Mouse (Mus musculus) cerebral cortex, adult 2 months (tissue): Measurements from ENCODE around the gene Fto.

Source experiments
- WGBS: fragments of 180-500 bp; shearing (Covaris S2); methylation state at CpG from one replicate; pipeline ENCODE4 v1.1.7; 2018; 5-methylcytosine and 5-hydroxymethylcytosine counted together

Fto gene

GRCm38 (mm10) chr8:91312835-91313832 is at the start of gene Fto, which contains the start of gene Rpgrip1l:
Gene Fto (plus strand): TSS chr8:91313525.
Gene Rpgrip1l (minus strand): TSS chr8:91313262.
- under 1% methylated on average over 59 of the region's 59 CpGs for WGBS

DNA sequence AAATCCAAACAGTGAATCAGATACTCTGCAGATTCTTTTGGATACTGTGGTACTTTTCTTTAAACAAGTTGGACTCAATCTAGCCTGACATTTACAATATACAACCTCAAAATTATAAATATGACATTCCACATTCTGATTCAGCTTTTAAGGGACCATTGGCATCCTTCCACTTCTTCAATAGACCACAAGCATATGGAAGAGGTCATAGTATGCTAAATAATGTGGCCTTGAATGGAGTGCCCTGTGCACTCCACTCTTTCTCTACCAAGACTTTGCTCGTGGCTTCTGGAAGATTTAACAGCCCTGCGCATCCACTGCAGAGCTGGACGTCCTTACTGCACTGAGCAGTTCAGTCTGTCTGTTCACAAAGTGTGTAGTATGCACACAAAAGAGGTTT is 49.4 kb upstream of the Fto start:
- 79% methylated on average over 3 of the region's 3 CpGs for WGBS

DNA sequence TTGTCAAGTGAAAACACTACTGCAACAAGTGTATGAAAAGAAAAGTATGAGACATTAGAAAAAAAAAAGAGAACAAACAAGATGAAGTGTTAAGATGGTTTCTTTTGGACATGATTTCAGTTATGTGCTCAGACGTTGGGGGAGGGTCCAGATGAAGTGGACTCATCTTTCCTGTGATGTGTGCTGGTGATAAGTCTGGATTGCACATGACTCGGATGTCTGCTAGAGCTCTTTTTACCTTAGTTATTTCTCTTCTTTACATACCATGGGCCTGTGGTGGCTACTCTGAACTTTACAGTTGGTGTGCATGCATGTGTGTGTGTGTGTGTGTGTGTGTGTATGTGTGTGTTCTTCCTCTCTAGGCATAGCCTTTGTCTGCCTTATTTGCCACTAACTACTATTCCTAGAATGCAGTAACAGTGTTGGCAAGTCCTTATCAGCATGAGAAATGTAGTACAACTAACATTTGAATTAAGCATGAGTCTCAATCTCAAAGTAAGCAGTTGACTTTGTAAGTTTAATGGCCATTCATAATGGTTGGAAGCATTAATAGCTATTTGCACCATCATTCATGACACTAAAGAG is 43.9 kb upstream of the Fto start:
- 90% methylated on average over 2 of the region's 2 CpGs for WGBS

GRCm38 (mm10) chr8:91273493-91273892 is 39.8 kb upstream of the Fto start:
- 51% methylated on average over 5 of the region's 5 CpGs for WGBS

DNA sequence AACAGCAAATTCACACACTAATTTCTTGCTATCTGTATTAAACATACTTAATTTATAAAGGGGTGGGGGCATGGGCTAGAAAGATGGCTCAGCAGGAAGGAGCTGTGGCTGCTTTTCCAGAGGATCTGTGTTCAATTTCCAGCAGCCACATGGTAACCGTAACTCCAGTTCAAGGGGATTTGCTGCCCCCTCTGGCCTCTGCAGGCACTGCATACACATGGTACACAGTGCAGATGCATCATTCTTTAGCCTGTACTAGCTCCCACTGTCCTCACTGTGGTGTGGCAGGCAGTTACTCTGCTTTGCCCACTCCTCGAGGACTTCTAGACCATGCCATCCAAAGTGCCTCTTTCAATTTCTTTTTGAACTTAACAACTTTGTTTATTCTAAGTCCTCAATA is 37.0 kb upstream of the Fto start:
- 90% methylated on average over 2 of the region's 2 CpGs for WGBS

DNA sequence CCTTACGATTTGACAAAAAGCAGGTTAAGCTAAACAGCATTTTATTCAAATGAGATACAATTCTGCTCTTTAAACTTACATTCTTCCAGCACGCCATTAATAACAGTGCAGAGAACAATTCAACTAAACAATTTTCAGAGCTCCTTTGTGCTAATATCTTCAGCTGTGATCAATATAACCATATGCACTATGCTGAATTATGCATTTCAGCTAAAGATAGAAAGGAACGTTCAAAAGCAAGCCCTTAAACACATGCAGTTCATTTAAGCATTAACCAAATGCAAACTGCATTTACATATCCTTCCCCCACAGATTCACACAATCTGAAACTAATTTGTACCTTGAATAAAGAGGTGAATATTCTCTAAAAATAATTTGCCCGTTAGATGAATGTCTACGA is 35.3 kb upstream of the Fto start:
- WGBS = 53% methylated on average over 5 of the region's 5 CpGs

- 57% methylated on average over 11 of the region's 11 CpGs for WGBS
Measured at GRCm38 (mm10) chr8:91280467-91281212, 32.7 kb upstream of the Fto start.

- 89% methylated on average over 8 of the region's 8 CpGs for WGBS
Measured at GRCm38 (mm10) chr8:91281545-91281944, 31.8 kb upstream of the Fto start.

DNA sequence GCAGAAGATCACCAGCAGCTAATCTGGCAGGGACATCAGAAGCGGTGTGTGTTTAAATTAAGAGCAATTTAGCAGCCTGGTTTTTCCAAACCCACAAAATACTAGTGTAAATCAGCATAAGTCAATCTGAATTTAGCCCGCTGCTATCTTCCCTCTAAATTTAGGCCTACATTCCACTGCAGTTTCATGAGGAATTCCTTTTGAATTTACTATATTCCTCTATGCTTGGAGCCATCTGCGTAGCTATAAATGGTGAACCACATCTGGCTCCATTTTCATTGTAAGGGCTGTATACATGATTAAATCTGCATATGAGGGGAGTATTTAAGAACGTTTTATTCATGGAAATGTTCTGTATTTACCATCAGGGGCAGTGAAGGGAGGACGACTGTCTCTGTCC is 30.7 kb upstream of the Fto start:
- WGBS = 47% methylated on average over 5 of the region's 5 CpGs

DNA sequence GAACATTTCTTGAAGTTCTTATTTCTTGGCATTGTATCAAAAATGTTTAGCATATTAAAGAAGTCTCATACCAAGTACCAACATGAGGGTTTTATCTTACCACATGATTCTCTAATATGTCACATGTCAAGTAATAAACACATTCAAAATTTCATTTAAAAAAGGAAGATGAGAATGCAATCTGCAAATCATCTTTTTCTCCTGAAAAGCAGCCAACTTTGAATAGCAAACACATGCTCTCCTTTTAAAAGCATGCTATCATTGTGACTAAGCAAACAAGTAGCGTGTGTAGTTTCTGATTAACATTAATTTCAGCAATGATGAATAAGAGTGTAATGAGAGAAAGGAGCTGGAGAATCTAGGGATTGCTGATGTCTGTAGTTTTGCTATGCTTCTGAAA is 29.5 kb upstream of the Fto start:
- WGBS = 65% methylated on average over 1 of the region's 1 CpGs

DNA sequence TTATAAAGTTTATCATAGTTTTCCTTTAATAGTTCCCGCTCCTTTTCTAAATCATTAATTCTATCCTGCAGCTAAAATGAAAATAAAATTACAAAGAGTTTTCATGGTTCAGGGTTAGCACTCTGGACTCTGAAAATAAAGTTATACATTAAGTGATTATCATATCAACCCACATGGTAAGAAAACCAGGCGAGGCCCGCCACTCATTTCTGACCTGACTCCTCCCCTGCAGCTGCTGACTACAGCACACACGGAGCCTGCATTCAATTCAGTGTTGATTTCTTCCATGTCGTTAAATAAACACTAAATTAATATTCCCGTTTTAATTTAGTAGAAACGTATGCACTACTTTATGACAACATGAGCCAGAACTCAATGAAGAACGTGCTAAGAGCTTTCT is 27.1 kb upstream of the Fto start:
- WGBS = 85% methylated on average over 8 of the region's 8 CpGs

GRCm38 (mm10) chr8:91290576-91290975 is 22.7 kb upstream of the Fto start:
- 81% methylated on average over 4 of the region's 4 CpGs for WGBS

DNA sequence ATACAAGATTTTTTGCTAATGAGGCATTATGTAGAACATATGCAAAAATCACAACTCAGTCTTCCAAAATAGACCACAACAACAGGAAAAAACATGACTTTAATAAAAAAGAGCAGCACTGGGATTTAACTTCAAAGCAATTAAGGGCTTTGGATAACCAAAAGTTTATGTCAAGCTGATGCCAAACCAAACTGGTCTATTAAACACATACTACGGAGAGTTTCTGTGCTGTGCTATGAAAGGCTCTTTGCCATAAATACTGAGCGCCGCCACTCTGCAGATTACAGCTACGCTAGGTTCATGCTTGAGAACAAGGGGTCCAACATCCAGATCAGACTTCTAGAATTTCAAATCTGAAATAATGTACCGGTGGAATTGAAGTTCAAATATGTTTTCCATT is 17.5 kb upstream of the Fto start:
- WGBS = 94% methylated on average over 5 of the region's 5 CpGs

DNA sequence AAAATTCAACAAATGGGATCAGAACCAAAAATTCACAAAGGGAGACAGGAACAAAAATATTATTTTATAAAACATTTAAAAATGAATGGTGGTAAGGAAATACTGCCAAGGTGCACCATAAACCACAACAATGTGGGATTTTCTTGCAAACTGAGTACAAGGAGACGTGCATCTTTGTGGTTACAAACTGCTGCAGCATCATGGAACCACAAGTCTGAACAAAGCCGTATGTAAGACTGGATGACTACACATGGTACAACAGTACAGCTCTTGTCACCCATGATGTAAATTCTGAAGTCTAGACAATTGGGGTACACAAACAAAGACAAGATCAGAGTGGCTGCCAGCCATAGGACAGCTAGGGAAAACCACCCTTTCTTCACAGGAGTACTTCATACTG is 14.7 kb upstream of the Fto start:
- 79% methylated on average over 2 of the region's 2 CpGs for WGBS

- 92% methylated on average over 17 of the region's 17 CpGs for WGBS
Measured at GRCm38 (mm10) chr8:91304481-91305386, 8.6 kb upstream of the Fto start.

DNA sequence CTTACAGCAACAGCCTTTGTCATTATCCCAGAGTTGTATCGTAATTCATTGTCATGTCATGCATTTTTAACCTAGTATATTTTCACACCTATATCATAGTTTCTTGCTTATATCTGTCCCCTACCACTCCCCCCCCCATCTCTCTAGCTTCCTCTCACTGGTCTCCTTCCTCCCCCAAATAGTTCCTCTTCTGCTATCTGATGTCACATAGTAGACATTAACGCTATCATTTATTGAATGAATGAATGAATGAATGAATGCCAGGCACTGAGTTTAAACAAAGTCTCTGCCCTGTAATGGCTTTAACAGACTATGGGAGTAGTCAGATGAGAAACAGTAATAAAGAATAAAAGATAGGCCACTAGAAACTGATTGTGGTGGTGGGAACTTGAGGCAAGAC is 983 bp upstream of the Fto start:
- WGBS = 61% methylated on average over 2 of the region's 2 CpGs

- 90% methylated on average over 5 of the region's 5 CpGs for WGBS
Measured at GRCm38 (mm10) chr8:91317567-91318227, 4.4 kb downstream of the Fto start.

- WGBS = 66% methylated on average over 7 of the region's 7 CpGs
Measured at GRCm38 (mm10) chr8:91318938-91319729, 5.8 kb downstream of the Fto start.

DNA sequence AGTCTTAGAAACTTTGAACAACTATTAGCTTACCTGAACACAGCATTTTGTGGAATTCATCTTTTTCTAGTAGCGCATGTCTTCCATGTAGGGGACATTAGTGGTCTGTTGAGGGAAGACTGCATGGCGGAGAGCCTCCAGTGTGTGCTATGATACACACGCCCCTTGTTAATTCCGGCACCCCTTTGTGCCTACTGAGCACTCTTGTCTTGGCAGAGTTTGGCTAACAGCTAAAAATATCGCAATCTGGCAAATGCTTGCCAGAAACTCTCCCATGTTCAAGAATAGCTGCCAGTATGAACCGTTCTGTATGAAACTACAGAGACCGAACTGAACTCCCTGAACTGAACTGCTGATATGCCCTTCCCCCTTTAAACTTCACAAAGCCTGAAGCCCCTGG is 10.2 kb downstream of the Fto start:
- 26% methylated on average over 7 of the region's 7 CpGs for whole genome bisulfite sequencing

- 66% methylated on average over 9 of the region's 9 CpGs for WGBS
Measured at GRCm38 (mm10) chr8:91324271-91324670, 10.9 kb downstream of the Fto start.
